In the genomic region with DNA sequence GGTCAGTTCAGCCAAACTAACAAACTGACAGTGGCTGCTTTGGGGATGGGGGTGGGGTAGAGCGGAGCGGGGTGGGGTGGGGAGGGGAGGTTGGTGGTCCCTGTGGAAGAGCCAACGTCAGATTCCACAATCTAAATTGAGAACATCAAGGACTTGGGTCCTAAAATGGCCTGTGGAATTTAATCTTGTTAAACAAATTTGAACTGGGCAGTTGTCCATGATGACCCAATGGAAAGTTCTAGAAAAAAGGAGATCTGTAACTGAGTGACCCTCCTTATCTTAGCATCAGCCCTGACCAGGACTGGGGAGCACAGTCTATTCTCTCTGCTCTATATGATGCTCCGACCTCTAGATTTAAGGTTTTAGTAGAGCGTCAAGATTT, we compare ENCODE assay signal across 20 mouse cellular contexts. TPM values are rescaled to one million over a fixed set of nuclear protein-coding genes. Genes with fewer than 3 reads are reported as not detected.
A peak's percentile ranks its signal among the peaks of the same experiment; 100 is the strongest.
DNase-seq lines count a peak whose midpoint lies in the region; ATAC-seq and TF ChIP-seq lines count a peak whose summit lies in the region.
"Had no signal": no experiment of that assay in that cellular context is flagged by ENCODE, and none has a peak within 500 bp of the region (broad histone marks: within the 10 kb centered on the region; RNA-seq: fewer than 3 reads in every experiment).

No protein-coding gene starts in this region.

- TF ChIP-seq EP300 in heart, postnatal 0 days (IDR thresholded peaks at IDR 0.05; ENCODE audit: low read depth), result no peak
- TF ChIP-seq EP300 in liver, postnatal 0 days (IDR thresholded peaks at IDR 0.05; ENCODE audit: low read depth), result no peak

- no peak for TF ChIP-seq CTCF in heart, postnatal 0 days (IDR thresholded peaks at IDR 0.05; ENCODE audit: low read depth)
- TF ChIP-seq CTCF in liver, postnatal 0 days (IDR thresholded peaks at IDR 0.05; ENCODE audit: low read depth), result no peak
- no peak for TF ChIP-seq CTCF in testis, adult 2 months (IDR thresholded peaks at IDR 0.05; ENCODE audit: control insufficient read depth, insufficient read depth, insufficient replicate concordance, low read depth, low read length)

- H3K36me3 ChIP-seq in heart, postnatal 0 days (replicated peaks; ENCODE audit: control insufficient read depth, insufficient read depth, low read length), result no peaks in the 10 kb centered on the region
- H3K36me3 ChIP-seq in liver, postnatal 0 days (replicated peaks; ENCODE audit: insufficient read depth, low read length), result no peaks in the 10 kb centered on the region
- H3K36me3 ChIP-seq in liver, embryonic 12.5 days, result no peaks in the 10 kb centered on the region
- no peaks in the 10 kb centered on the region for H3K36me3 ChIP-seq in testis, adult 2 months (ENCODE audit: control insufficient read depth, insufficient read depth, low read length)
- H3K36me3 ChIP-seq: embryonic facial prominence, embryonic 10.5 days; limb, embryonic 12.5 days; liver, embryonic 15.5 days; midbrain, embryonic 15.5 days had no signal

- H3K4me3 ChIP-seq in heart, postnatal 0 days (ENCODE audit: low read depth, low read length), result no peak overlapping the region
- no peak overlapping the region for H3K4me3 ChIP-seq in liver, postnatal 0 days (ENCODE audit: low read depth, low read length)
- no peak overlapping the region for H3K4me3 ChIP-seq in liver, embryonic 12.5 days
- no peak overlapping the region for H3K4me3 ChIP-seq in testis, adult 2 months (ENCODE audit: control insufficient read depth, low read depth, low read length)
- H3K4me3 ChIP-seq: embryonic facial prominence, embryonic 10.5 days; limb, embryonic 12.5 days; liver, embryonic 15.5 days; midbrain, embryonic 15.5 days; myocyte; neural tube, embryonic 15.5 days had no signal

- TF ChIP-seq POLR2A in testis, adult 2 months (IDR thresholded peaks at IDR 0.05; ENCODE audit: control insufficient read depth, low read depth, low read length), result no peak

- ATAC-seq in heart, postnatal 0 days (ENCODE audit: insufficient read depth, low read depth), result peak; percentile 12; the same call in 1 of the 2 replicates
- ATAC-seq in liver, postnatal 0 days, result peak; percentile 33; the same call in 1 of the 2 replicates
- ATAC-seq in liver, embryonic 12.5 days, result no peak
- ATAC-seq: hindbrain, postnatal 0 days; intestine, postnatal 0 days; midbrain, embryonic 15.5 days; Patski had no signal

- no peaks in the 10 kb centered on the region for H3K27me3 ChIP-seq in heart, postnatal 0 days (ENCODE audit: control insufficient read depth, insufficient read depth, low read length)
- H3K27me3 ChIP-seq in liver, postnatal 0 days (ENCODE audit: insufficient read depth, low read length), result no peaks in the 10 kb centered on the region
- H3K27me3 ChIP-seq in liver, embryonic 12.5 days (replicated peaks), result peaks cover 23% of the 10 kb centered on the region; the same call in 1 of the 2 replicates
- no peaks in the 10 kb centered on the region for H3K27me3 ChIP-seq in testis, adult 2 months (ENCODE audit: control insufficient read depth, insufficient read depth, low read length)
- H3K27me3 ChIP-seq: midbrain, embryonic 15.5 days; neural tube, embryonic 15.5 days; Patski had no signal

- H3K9me3 ChIP-seq in heart, postnatal 0 days (replicated peaks; ENCODE audit: control insufficient read depth, low read length), result no peaks in the 10 kb centered on the region
- no peaks in the 10 kb centered on the region for H3K9me3 ChIP-seq in liver, postnatal 0 days (ENCODE audit: low read length)
- no peaks in the 10 kb centered on the region for H3K9me3 ChIP-seq in liver, embryonic 12.5 days (replicated peaks)
- H3K9me3 ChIP-seq: embryonic facial prominence, embryonic 10.5 days; limb, embryonic 12.5 days; liver, embryonic 15.5 days; midbrain, embryonic 15.5 days; neural tube, embryonic 15.5 days had no signal

- WGBS in heart, postnatal 0 days, result 73% methylated on average over 5 of the region's 5 CpGs
- WGBS in liver, postnatal 0 days (ENCODE audit: insufficient replicate concordance), result 80% methylated on average over 5 of the region's 5 CpGs
- 76% methylated on average over 5 of the region's 5 CpGs for WGBS in liver, embryonic 12.5 days (ENCODE audit: insufficient replicate concordance)

- DNase-seq in heart, postnatal 0 days (ENCODE audit: low spot score), result no peak
- no peak for DNase-seq in heart, postnatal 4 days
- DNase-seq in liver, postnatal 0 days, result no peak
- DNase-seq in testis, postnatal 14 days (ENCODE audit: low spot score), result no peak
- DNase-seq in spleen, postnatal 14 days (ENCODE audit: low spot score in 2 of 2), result no peak
- DNase-seq: adrenal gland, adult 8-10 months; cerebellum, adult 8-10 months; right cerebral cortex, postnatal 25 days; thymus, postnatal 25 days had no signal

- H3K27ac ChIP-seq in heart, postnatal 0 days (ENCODE audit: low read depth), result peak overlapping the region; percentile 68
- H3K27ac ChIP-seq in liver, postnatal 0 days (ENCODE audit: low read depth), result no peak overlapping the region
- H3K27ac ChIP-seq in liver, embryonic 12.5 days, result no peak overlapping the region
- H3K27ac ChIP-seq in testis, adult 2 months (ENCODE audit: control insufficient read depth, insufficient read depth, low read depth, low read length), result peak overlapping the region; percentile 79
- H3K27ac ChIP-seq: embryonic facial prominence, embryonic 10.5 days; hindbrain, postnatal 0 days; limb, embryonic 12.5 days; liver, embryonic 15.5 days; midbrain, embryonic 15.5 days; neural tube, embryonic 15.5 days had no signal

- H3K9ac ChIP-seq in heart, postnatal 0 days (replicated peaks; ENCODE audit: low read depth, low read length), result no peak overlapping the region
- no peak overlapping the region for H3K9ac ChIP-seq in liver, postnatal 0 days (replicated peaks)
- H3K9ac ChIP-seq in liver, embryonic 12.5 days, result no peak overlapping the region
- H3K9ac ChIP-seq: limb, embryonic 12.5 days; liver, embryonic 15.5 days; midbrain, embryonic 15.5 days; neural tube, embryonic 15.5 days had no signal

- H3K4me2 ChIP-seq in heart, postnatal 0 days (ENCODE audit: low read depth, low read length), result no peak overlapping the region
- H3K4me2 ChIP-seq in liver, postnatal 0 days (ENCODE audit: low read depth, low read length), result no peak overlapping the region
- no peak overlapping the region for H3K4me2 ChIP-seq in liver, embryonic 12.5 days
- H3K4me2 ChIP-seq: limb, embryonic 12.5 days; liver, embryonic 15.5 days; midbrain, embryonic 15.5 days; neural tube, embryonic 15.5 days had no signal

- H3K4me1 ChIP-seq in heart, postnatal 0 days (ENCODE audit: control insufficient read depth, insufficient read depth), result peaks cover 25% of the 10 kb centered on the region
- H3K4me1 ChIP-seq in liver, postnatal 0 days (ENCODE audit: insufficient read depth), result peaks cover 6% of the 10 kb centered on the region
- peaks cover 3% of the 10 kb centered on the region; the same call in 1 of the 2 replicates for H3K4me1 ChIP-seq in liver, embryonic 12.5 days
- peaks cover 4% of the 10 kb centered on the region; the same call in 1 of the 2 replicates for H3K4me1 ChIP-seq in testis, adult 2 months (ENCODE audit: control insufficient read depth, insufficient read depth, low read length)
- H3K4me1 ChIP-seq: midbrain, embryonic 15.5 days; neural tube, embryonic 15.5 days had no signal

RNA-seq across cellular contexts. Expression of gene Armc2, which starts 26.2 kb away (rescaled TPM):
- 3.3 and 8.5 TPM in 2 replicates for total RNA-seq in heart, postnatal 0 days (2014; rRNA removed; ENCODE audit: low replicate concordance)
- 1.7 and 2.7 TPM in 2 replicates for polyA plus RNA-seq in heart, postnatal 0 days (2015; fragmentation: Nextera tagmentation; extraction: Ambion mirVana)
- total RNA-seq in heart, postnatal 4 days (2021), result 1 to 10 TPM; 1.2 to 1.6 TPM
- polyA plus RNA-seq in liver, postnatal 0 days (2015; fragmentation: Nextera tagmentation; extraction: Ambion mirVana), result 0.07 and 0.21 TPM in 2 replicates
- polyA plus RNA-seq in liver, embryonic 12.5 days (2016; fragmentation: Nextera tagmentation; extraction: Ambion mirVana), result 0.23 and 0.57 TPM in 2 replicates
- 15.9 and 16.1 TPM in 2 replicates for polyA plus RNA-seq in testis, adult 2 months (2012; rRNA removed)

Comparison
In these comparisons a context has a peak if more than half of its experiments do, and no peak if none do; other contexts are left out.
1. H3K27ac ChIP-seq: peak in heart, postnatal 0 days (single experiment) and testis, adult 2 months (single experiment); none in liver, postnatal 0 days (single experiment) and liver, embryonic 12.5 days (single experiment).